Mouse (Mus musculus) CD8-positive naive resting alpha-beta T cell, adult 2 months (primary cell): ENCODE measurements around the gene P3h2.

ENCODE experiments used
- DNase-seq, 2 experiments: peaks; one replicate each; pipeline ENCODE4 v3.0.0; 2022; ENCODE audit warnings: low read depth in 2 of 2, low spot score in 2 of 2

The P3h2 gene

DNA sequence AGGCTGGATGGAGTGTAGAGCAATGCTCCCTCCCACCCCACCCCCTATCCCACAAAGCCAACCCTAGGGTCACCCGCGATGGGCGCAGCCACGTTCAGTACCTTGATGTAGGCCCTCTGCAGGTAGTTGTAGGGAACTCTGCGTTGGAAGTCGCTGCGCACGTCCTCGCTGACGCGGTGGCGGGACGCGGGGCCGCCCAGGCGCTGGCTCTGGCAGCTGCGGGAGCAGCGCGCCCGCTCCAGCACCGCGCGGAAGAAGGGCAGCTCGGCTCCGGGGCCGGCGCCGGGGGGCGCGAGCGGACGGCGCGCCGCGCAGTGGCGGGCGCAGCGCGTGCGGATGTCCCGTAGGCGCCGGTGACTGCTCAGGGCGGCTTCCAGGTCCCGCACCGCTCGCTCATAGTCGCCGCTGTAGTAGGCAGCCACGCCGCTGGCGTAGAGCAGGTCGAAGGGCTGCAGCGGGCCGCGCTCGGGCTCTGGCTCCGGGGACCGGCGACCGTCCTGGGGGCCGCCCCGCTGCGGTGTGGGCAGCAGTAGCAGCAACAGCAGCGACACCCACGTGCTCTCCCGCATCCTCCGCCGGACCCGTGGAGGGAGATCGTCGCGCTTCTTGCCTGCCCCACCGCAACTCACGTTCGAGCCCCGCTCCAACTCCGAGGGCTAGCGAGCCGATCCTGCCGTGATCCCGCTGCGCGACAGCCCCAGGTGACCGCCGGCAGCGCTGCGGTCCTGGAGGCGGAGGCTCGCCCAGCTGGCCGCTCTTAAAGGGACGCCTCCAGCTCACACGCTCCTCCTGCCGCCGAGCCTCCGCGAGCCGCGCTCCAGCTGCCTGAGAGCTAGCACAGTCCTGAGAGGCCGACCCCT, at the start of gene P3h2:
TSS of gene P3h2 (minus strand) at position 670 of the 860 bp plus-strand sequence.
- no peak for DNase-seq

DNA sequence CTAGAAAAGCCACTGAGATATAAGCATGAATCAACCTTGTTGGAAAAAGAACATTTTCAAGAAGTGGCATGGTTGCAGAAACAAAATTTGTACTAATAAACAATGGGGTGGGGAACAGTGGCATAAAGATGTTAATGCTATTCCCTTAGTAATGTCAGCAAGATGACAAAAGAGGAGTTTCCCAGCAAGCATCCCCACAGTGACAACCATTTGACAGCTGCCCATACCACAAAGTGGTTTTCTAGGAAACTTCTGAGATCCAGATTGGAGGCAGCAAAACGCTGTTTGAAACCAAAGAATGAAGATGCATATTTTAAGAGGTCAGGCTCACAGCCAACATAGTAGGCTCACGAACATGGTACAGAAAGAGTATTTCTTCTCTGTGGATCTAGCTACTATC, 46.7 kb upstream of the P3h2 start:
- DNase-seq: no peak

DNA sequence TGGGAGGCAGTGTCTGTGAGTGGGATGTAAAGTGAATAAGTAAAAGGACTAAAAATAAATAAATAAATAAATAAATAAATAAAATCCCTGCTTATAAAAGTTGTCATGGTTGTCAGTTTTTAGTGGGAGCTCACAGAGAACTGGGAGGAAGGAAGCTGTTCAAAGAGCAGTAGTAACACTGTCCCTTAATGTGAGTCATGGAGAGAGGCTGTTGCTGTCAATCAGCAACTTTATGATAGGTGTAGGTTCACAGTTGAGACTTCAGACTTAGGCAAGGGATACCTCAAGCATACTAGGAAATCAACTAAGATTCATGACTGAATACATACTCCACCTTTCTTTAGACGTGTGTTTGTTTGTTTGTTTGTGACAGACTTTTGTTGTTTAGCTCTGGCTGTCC, 45.4 kb upstream of the P3h2 start:
- no peak for DNase-seq

GRCm38 (mm10) chr16:26146853-26147252, 41.3 kb upstream of the P3h2 start:
- no peak for DNase-seq

- no peak for DNase-seq
Measured at GRCm38 (mm10) chr16:26131126-26131525, 25.5 kb upstream of the P3h2 start.

DNA sequence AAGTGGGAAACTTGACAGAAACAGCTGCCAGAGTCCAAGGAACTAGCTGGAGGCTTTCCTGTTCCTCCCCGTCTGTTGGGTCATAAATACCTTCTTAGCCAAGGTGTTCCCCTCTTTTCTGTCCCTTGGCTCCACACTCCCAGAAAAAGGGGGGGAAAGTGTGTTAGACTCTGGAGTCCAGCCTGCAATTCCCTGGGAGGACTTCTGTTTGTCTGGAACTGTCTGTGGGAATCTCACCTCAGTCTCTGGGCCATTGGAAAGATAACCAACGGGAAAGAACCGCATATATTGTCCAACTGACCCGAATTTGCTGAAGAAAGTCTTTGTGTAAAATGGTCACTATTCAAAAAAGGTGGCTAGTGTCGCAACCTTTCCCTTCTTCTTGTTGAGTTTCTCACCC, 1.0 kb upstream of the P3h2 start:
- no peak for DNase-seq

GRCm38 (mm10) chr16:26106041-26106617, 545 bp upstream of the P3h2 start:
- DNase-seq: no peak

GRCm38 (mm10) chr16:26104274-26104673, 1.3 kb downstream of the P3h2 start:
- DNase-seq: no peak

DNA sequence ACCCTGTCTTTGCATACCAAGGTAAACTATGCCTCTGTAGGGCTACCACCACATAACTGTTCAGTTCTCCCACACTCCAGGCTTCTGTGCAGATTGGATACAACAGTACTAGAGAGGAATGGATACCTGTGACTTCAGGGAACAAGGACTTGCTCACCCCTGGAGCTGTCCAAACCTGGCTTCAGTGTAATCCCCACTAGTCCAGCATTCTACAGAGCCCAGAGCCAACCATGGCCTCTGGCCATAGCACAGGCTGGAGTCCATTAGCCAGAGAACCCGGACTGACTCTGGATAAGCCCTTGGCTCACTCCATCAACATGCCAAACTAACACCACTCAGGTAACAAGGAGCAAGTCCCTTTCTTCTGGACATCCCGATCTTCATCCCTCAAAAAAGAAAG, 2.7 kb downstream of the P3h2 start:
- no peak for DNase-seq

DNA sequence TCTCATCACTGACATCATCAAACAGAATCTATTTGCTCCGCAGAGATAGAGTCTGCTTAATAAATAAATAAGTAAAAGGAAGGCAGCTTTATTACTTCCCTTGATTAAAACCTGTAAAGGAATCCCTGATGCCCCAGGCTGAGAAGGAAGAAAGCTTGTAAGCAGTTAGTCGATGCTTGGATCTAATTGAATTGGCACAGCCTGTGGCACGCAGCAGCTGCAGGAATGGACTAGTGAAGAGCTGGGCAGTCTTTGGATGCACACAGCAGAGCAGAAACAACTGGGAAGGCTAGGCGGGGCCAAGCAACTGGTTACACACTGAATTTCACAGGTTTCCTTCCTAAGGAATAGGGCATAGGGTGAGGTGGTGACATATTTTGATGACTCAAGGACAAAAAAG, 5.4 kb downstream of the P3h2 start:
- no peak for DNase-seq

DNA sequence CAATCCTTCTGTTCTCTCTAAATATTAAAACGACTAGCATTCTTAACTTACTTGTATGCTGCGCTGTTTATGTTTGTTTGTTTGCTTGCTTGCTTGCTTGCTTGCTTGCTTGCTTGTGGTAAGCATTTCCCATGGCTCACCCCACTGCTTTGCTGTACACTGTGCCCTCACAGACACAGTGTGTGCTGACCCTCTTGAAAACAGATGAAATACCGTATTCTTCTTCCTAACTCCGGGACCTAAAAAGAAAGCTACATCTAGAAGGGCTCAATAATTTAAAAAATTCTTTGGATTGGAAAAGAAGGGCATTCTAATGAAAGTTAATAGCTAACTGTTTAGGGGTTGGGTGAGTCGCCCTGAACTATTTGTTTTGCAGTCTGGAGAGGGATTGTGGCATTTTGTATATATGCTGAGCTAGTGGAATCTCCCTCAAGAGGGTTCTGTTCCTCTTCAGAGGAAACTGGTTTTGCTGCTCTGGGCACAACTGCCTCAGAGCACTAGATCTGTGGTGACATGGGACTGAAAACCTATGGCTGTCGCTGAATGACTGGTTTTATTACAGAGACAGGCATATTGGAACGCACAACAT, 9.8 kb downstream of the P3h2 start:
- DNase-seq: no peak

DNA sequence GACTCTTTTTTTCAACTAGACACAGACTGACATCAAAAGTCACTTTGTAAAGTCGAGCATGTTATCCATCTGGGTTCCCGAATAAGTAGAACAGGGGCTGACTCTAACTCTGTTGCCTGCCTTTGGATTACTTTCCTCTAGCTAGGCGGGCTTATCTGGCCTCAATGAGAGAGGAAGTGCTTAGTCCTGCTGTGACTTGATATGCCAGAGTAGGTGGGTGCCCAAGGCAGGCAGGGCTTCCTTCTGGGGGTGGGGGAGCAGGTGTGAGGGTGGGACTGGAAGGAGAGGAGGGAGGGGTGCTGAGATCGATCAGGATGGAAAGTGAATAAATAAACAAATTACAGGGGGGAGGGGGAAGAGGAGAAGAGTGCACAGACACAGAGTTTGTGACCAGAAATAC, 11.7 kb downstream of the P3h2 start:
- no peak for DNase-seq

GRCm38 (mm10) chr16:26088976-26089375, 16.6 kb downstream of the P3h2 start:
- DNase-seq: no peak

- DNase-seq: no peak
Measured at GRCm38 (mm10) chr16:26088240-26088639, 17.3 kb downstream of the P3h2 start.

DNA sequence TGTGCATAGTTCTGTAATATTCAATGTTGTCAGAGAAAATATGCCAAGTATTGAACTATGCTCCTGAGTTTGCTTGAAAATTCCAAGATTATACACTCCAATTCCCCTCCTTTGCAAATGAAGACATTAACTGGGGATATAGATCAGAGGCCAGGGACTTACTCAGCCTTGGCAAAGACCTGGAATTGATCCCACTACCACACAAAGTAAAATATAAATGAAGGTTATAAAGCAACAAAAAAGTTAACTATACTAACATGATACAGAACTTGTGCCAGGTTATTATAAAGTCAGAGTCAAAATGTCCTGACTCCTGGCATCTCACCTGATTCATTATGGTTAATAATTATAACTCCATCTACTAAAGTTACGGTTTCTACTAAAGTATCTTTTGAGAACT, 18.6 kb downstream of the P3h2 start:
- DNase-seq: no peak

DNA sequence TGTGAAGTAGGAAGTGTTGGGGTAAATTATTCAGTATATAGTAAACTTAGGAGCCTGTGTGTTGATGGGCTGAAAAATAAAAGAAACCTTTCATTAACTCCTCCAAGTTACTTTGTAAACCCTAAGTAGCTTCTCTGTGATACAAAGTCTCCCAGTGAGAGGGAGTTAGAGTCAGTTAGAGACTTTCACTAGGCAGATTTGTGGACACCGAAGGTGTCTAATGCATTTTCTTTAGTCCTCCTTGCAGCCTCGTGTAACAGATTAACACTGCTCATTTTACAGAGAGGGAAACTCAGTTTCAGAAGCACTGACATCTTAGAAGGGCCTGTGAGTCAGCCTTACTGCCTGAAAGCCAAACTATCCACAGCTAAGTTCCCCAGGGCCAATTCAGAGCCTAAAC, 20.4 kb downstream of the P3h2 start:
- DNase-seq: no peak

- no peak for DNase-seq
Measured at GRCm38 (mm10) chr16:26082831-26083230, 22.8 kb downstream of the P3h2 start.

DNA sequence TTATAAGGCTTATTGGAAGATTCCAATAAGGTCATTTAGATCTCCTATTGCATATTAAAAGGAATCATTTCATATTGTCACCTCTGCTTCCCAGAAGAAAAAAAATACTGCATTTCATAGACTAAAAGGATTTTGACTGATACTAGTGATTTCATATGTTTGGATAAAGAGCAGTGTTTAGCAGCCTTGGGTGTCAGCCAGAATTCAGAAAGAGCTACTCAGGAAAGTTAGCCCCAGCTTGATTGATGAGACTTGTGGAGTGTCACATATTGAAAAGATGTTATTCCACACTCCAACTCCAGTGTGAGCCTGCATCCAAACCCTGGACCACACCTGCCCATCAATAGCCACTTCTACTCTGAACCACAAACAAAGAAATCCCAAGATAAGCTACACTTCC, 23.2 kb downstream of the P3h2 start:
- DNase-seq: no peak

GRCm38 (mm10) chr16:26078923-26079351, 26.6 kb downstream of the P3h2 start:
- no peak for DNase-seq

GRCm38 (mm10) chr16:26078100-26078422, 27.5 kb downstream of the P3h2 start:
- no peak for DNase-seq

GRCm38 (mm10) chr16:26077246-26078099, 28.1 kb downstream of the P3h2 start:
- no peak for DNase-seq

DNA sequence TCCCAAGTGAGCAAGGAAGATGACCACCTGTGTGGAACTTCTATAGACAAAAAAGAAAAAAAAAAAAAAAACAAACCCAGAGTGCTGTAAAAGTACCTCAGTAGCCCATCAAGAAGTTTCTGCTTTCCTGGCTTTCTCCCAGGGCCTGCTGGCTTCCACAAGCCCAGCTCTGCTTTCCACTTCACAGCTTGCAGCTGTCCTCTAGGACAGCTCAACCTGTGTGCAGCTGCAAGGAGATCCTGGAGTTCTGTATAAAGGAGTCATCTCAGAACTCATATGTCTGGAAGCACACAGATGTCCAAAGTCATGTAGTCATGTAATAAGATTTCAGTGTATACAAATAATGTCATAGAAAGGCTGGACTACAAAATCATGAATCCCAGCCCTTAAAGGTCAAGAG, 30.5 kb downstream of the P3h2 start:
- no peak for DNase-seq
